Mouse (Mus musculus): ENCODE measurements around the gene Pold1.

GRCm38 (mm10) chr7:44500046-44500445 lies 48.6 kb downstream of the Pold1 start:
- TF ChIP-seq POLR2A (IDR thresholded peaks at IDR 0.05; ENCODE audit: control insufficient read depth, low read depth, low read length) (peak; percentile 38; the same call in 1 of the 2 replicates), CTCF (IDR thresholded peaks at IDR 0.05; ENCODE audit: control insufficient read depth, insufficient read depth, insufficient replicate concordance, low read depth, low read length) (no peak)
